Mouse (Mus musculus) hematopoietic stem cell, adult 5-6 weeks (primary cell): Measurements from ENCODE around the gene Nrxn3. TPM values are rescaled to one million over a fixed set of nuclear protein-coding genes. Genes with fewer than 3 reads are reported as not detected.
A peak's percentile ranks its signal among the peaks of the same experiment; 100 is the strongest.

Experiments used
- ATAC-seq, 2 experiments: fragments of 125-278 bp in 1 of 2; replicated peaks in 1 of 2; 2 replicates each; pipeline ENCODE4 v1.8.0; 2016 to 2017; ENCODE audit warnings: inconsistent platforms in 2 of 2, mild to moderate bottlenecking in 2 of 2, moderate number of reproducible peaks in 2 of 2, low read depth in 1 of 2, moderate TSS enrichment in 1 of 2; ENCODE audit not compliant: low FRiP score in 2 of 2, poor library complexity in 2 of 2, severe bottlenecking in 2 of 2, insufficient read depth in 1 of 2, low TSS enrichment in 1 of 2
- total RNA-seq: library from RNA; stranded (forward); fragments of 172-1452, 232-1000 nt; gene quantifications from 2 replicates; pipeline ENCODE4 v1.2.3, GENCODE M21; 2017

Gene Nrxn3
- total RNA-seq, 1 experiment from 2014 or later, result not detected

- no peak for ATAC-seq
Observed at GRCm38 (mm10) chr12:89181157-89181561, 458.5 kb downstream of the Nrxn3 start.

DNA sequence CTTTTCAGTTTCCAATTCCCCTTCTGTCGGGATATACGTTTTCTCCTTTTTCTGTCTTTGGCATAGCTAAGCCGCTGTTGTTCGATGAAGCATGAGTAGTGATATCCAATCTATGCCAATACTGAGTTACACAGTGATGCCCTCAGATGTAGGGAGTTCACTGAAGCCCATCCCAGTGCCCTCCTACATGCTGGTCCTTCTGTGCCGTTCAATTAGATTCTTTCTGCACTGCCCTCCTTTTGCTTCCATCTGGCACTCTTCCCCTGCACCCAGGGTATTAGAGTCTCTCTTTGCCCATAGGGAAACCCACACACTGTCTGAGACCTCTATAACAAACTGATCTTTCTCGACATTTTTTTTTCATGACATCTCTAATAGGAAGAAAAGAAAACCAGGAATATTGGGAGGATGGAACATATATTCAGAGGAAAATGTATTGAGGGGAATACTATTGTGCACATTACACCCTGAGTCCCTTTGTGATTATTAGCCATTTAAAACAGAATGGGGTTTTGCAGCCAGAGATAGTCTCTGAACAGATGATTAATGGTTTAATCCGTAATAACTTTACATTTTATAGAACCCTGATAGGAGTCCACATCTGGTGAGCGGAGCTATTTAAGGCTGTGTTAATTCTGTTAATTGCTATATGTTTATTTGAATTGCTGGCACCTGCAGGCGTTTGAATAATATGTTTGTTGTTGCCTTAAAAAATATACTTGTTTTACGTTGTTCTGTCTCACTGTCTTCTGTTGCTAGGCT is 476.3 kb downstream of the Nrxn3 start:
- no peak for ATAC-seq

DNA sequence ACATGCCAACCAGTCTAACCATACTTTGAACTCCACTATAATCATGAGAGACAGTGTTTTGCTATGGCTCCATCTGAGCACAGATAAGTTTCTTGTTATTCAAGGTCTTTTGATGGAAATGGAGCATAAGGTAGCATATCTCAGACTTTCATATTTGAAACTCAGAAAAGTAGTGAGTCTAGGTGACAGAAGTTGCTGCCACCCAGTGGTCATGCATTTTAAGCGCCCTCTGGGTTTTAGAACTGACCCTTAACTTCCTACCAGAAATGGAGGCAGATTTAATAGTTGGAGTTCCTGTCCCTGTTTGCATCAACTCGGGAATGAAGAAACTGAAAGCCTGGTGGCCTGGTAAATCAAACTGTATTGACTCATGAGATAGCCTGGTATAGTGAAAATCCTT is 488.9 kb downstream of the Nrxn3 start:
- ATAC-seq, result no peak

- no peak for ATAC-seq
Observed at GRCm38 (mm10) chr12:89239826-89240225, 517.1 kb downstream of the Nrxn3 start.

DNA sequence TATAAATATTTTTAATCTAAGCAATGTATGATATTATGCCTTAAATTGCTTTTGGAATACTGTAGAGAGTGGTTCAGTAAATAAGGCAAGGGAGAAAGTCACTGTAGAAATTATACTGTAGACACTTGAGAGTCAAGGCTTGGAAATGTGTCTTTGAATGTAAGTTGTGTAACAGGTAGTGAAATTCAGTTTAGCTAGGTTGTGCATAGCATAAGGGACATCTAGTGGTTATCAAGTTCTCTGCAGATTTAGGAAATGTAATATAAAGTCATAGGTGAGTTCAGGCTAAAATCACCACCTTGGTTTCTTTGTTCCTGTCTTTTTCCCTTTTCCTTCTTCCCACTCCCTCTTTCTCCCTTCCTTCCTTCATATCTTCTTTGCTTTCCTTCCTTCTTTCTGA is 518.9 kb downstream of the Nrxn3 start:
- no peak for ATAC-seq

DNA sequence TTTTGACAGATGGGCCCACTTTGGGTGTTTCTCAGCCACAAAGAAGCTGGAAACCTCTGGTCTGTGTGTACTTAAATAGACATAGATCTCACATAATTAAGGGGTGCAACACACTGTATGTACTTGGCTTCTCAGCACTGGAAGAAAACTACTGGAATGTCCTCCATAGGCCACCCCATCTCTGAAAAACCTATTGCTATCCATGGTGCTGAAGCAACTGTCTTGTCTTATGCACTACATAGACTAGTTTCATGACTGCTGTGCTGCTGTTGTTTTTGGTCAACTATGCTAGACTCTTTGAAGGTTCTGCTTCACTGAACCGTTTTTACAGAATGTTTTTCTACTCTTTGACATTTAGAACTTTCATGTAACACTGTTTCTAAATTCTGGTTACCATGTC is 519.8 kb downstream of the Nrxn3 start:
- ATAC-seq, result no peak

DNA sequence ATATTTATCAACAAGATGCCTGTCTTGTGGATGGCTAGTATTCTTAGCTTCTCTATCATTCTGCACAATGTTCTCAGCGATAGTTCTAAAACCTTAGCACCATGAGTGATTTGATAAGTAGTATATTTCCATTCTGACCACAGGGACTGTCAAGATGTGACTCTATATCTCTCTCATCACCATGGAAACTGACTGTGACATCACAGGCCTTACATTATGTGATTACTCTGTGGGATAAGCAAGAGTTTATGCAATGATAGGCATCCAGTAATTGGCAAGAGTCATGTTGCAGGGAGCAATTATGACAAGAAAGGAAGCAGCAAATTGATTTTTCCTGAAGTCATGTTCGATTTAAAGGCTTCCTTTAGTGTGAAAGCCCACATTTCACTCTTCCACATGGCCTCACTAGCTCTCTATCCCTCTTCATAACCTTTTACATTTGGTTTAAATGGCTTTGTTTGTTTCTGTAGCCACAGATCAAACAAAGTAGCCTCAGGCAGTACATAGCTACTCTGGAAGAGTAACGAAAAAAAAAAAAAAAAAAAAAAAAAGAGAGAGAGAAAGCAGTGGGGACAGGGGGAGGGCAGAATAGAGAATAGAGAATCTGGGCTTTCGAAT is 532.7 kb downstream of the Nrxn3 start:
- no peak for ATAC-seq

- no peak for ATAC-seq
Observed at GRCm38 (mm10) chr12:89258879-89259278, 536.2 kb downstream of the Nrxn3 start.

DNA sequence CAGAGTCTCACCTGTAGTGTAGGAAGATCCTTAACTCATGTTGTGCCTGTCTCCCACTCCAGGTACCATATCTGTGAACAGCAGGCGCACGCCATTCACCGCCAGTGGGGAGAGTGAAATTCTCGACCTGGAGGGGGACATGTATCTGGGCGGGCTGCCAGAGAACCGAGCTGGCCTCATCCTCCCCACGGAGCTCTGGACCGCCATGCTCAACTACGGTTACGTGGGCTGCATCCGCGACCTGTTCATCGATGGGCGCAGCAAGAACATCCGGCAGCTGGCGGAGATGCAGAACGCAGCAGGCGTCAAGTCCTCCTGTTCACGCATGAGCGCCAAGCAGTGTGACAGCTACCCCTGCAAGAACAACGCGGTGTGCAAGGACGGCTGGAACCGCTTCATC is 537.4 kb downstream of the Nrxn3 start:
- ATAC-seq, result no peak

GRCm38 (mm10) chr12:89262261-89262660 is 539.6 kb downstream of the Nrxn3 start:
- no peak for ATAC-seq

DNA sequence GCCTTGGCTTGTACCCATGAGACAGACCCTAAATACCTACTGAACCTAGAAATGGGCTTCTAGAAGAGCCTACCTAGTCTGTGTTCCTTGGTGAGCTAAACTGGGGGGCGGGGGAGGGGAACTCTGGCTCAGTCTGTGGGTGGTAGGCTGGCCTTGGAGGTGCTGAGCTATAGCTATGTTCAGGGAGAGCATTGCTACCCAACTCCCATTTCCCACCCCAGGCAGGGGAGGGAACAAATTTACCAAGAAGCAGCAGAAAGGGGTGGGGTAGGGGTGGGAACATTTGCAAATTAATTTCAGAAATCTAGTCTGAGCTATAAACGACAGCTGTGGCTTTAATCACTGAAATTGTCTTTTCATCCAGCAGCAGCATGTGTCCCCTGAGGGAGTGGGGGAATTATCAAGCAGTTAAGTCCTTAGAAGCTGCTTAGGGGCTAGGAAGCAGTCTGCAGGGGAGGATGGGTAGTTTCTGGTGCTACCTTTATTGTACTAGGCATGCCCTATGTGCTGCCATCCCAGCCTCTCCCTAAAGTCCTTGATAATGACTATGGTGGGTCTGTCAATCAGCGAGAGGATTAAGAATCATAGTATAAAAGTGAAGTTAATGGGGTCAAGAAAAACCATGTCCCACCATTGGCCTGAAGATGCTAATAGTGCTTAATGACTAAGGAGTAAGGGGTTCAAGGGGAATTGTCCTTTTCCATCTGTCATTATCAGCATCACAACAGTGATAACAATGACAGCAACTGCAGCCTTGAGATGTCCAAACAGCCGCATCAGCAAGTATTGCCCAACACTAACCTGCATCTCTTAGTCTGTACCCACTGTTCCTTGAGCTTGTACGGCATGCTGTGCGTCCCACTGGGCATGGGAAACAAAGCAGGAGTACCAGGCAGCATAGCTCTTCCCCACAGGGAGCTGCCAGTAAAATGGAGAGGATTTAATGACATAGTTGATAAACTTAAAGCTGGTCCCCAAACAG is 560.0 kb downstream of the Nrxn3 start:
- ATAC-seq, result no peak

- ATAC-seq, result no peak
Observed at GRCm38 (mm10) chr12:89284412-89284811, 561.7 kb downstream of the Nrxn3 start.

DNA sequence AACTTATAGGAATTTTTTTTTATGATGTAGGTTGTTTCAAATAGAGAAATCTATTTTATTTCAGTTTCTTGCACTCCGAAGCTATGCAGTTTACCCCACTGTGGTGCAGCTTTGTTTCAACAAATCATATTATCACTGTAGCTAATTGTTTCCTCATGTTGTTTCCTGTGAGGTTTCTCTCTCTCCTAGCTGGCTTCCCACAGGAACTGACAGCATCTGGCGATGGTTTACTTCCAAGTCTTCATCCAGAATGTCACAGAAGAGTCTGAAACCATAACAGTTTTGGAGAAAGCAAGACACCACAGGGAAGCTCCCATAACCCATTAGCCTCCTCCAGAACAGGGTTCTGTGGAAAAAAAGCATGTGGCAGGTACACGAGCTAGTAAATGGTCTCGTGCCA is 564.4 kb downstream of the Nrxn3 start:
- ATAC-seq, result no peak

- no peak for ATAC-seq
Observed at GRCm38 (mm10) chr12:89289589-89290274, 567.1 kb downstream of the Nrxn3 start.

GRCm38 (mm10) chr12:89290736-89291574 is 568.3 kb downstream of the Nrxn3 start:
- peak in 1 of 2 experiments; percentile 51; a peak in 1 of 4 replicates for ATAC-seq

GRCm38 (mm10) chr12:89302011-89302410 is 579.3 kb downstream of the Nrxn3 start:
- peak; percentile 53 to 69; a peak in 2 of 4 replicates for ATAC-seq

- ATAC-seq, result no peak
Observed at GRCm38 (mm10) chr12:89310200-89310599, 587.5 kb downstream of the Nrxn3 start.
